Mouse (Mus musculus) C3H10T1/2 (cell line): ENCODE data around the gene Ppt2. TPM values are rescaled to one million over a fixed set of nuclear protein-coding genes. Genes with fewer than 3 reads are reported as not detected.

Experiments
- polyA plus RNA-seq, 2 experiments: library from polyadenylated mRNA; unstranded; fragments of >200 nt; fragmentation: generic; extraction: Trizol; gene quantifications; one replicate each; pipeline ENCODE4 v1.2.1; 2012; ENCODE audit warnings: missing spikeins in 2 of 2

The Ppt2 gene
- polyA plus RNA-seq, result 10 to 100 TPM; 14.7 to 42.5 TPM

GRCm38 (mm10) chr17:34627943-34628643, at the start of gene Ppt2:
Gene Ppt2 (minus strand): TSS chr17:34628510.

DNA sequence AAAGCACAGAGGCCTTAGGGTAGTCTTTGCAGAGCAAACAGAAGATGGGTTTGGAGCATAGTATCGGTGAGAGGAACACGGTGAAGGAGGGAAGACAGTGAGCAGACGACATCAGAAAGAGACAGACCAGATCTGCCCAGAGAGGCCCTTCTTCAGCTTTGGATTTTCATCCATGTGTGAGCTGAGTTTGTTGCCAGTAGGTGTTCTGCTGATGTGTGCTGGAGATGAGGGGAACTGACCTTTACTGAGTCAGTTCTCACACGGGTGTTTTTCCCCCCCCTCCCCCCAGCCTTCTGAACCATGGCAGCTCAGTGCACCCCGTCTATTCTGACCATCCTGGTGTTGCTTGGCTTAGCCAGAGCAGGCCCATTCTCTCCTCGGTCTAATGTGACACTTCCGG, 41.9 kb upstream of the Ppt2 start, which contains the start of gene Tnxb:
Tnxb (plus strand) TSS at position 301 of the 400 bp plus-strand sequence.

DNA sequence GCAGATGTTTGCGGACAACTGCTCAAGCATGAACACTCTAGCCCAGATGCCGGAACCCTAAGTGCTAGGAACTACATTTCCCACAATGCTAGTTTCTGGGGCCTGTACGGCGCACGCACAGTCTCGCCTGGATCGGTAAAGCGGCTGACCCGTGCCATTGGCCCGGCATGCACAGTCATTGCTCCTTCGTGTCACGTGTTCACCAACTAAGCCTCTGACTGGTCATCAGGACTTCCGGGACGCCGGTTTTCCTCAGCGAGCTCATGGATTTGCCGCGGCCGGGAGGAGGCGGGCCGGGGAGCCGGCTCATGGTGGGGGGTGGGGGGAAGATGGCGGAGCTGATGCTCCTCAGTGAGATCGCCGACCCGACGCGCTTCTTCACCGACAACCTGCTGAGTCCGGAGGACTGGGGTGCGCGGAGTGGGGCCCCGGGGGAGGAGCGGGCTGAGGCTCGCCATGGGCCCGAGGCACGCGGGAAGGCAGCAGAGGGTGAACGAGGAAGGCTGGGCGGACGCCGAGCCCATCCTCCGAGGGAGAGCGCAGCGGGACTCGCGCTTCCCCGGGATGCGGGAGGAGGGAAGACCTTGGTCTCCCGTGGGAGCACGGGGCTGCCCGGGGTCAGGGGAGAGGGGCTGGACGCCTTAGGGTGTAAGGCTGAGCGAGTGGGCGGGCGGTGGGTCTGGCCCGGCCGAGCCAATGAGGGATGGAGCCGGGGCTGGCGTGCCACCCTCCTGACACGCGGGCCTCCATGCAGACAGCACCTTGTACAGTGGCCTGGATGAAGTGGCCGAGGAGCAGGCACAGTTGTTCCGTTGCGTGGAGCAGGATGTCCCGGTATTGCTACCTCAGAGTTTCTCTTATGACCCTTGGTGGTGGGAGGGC, 18.8 kb upstream of the Ppt2 start, which contains the start of gene Atf6b:
Atf6b (plus strand) TSS at position 241 of the 882 bp plus-strand sequence.

DNA sequence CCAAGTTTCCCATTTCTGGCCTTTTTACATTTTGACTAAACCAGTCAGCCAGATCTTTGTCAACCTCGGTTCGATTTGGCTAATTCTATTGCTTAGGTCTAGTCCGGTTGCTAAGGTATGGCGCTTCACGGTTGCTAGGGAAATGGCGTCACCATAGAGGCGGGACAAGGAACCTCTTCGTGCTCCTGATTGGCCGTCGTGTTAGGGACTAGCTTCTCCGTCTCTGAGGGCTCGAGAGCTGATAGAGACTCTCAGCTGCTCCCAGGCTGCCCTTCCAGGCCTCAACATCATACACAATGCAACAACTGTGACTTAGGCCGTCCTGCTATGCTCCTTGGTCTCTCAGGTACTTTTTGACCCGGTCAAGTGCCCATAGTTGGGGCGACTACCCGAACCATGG, 16.3 kb upstream of the Ppt2 start, which contains the start of gene Fkbpl:
Fkbpl (plus strand) TSS at position 157 of the 400 bp plus-strand sequence.

DNA sequence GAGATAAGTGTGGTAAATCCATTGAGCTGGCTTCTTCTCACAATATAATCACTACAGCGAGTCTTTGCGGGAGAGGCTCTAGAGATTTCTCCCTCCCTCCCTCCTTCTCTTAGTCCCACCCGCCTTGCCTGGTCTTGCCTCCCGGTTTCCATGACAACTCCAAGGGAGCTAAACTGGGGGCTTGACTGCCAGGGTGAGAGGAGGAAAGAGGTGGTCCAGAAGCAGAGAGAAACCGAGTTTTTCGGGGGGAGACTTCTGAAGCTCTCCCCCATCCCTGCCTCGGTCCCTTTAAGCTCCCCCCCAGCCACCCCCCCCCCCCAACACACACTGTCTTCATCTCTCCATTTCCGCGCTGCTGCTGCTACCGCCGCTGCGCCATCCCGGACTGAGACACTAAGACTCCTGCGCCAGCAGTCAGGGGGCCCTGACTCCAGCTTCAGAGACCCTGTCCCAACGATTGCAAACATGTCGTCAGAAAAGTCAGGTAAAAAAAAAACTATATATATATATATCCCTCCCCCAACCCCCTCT, 976 bp upstream of the Ppt2 start, which contains the start of gene Prrt1:
Prrt1 (plus strand) TSS at position 313 of the 531 bp plus-strand sequence.

GRCm38 (mm10) chr17:34615871-34616270, 12.4 kb downstream of the Ppt2 start, which contains the start of gene Egfl8:
Gene Egfl8 (minus strand): TSS chr17:34615971.

DNA sequence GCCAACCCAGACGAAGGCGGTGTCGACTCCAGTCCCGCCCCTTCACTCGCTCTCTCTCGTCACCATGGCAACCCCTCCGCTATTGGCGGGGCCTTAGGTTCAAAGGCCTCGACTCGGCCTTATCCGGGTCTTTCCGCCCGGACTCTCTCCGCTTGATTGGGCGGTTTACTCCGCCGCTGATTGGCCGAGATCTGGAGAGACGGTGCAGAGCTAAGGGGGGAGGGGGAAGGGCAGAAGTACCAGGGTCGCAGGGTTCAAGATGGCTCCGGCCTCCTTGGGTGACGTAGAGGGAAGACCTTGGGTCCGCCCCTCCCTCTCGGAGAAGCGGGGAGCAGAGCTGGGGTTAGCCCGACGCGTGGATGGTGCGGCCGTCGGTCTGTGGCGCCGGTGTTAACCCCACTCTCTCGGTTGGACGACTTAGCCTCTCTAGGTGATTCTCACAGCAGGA, 24.2 kb downstream of the Ppt2 start, which contains the start of gene Agpat1:
Agpat1 (plus strand) TSS at position 202 of the 448 bp plus-strand sequence.

DNA sequence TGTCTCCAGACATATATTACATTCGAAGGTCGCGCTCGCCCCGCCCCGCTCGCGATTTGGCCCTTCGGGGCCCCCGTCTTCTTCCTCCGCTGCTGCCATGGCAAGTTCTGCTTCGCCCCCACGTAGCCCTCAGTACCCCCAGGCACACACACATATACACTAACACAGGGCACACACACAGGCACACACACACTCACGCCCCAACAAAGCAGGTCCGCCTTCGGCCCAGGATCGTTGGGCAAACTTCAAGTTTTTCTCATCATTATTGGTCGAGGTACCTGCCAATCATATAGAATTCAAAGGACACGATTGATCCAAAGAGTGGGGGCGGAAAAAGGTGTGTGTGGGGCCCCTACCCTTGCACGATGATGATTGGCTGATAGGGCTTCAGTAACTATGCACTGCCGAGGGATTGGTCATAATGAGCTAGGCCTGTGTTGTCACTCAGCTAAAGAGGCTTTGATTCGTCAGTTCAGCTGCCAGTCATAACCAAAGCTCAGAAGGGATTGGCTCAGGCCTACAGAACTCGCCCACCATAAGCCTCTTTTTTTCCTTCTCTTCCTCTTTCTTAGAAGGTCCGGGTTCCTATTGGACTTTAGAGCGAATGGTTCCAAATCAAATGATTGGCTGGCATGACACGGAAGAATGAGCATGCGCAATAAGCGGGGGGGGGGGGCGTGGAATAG, 24.8 kb downstream of the Ppt2 start, which contains the start of gene Rnf5:
Rnf5 (minus strand) TSS at position 316 of the 686 bp plus-strand sequence.

GRCm38 (mm10) chr17:34597566-34598095, 30.7 kb downstream of the Ppt2 start, which contains the start of gene Ager:
Gene Ager (plus strand): TSS chr17:34597862.

GRCm38 (mm10) chr17:34591029-34591993, 37.0 kb downstream of the Ppt2 start, which contains the start of gene Pbx2:
Gene Pbx2 (plus strand): TSS chr17:34591266.

DNA sequence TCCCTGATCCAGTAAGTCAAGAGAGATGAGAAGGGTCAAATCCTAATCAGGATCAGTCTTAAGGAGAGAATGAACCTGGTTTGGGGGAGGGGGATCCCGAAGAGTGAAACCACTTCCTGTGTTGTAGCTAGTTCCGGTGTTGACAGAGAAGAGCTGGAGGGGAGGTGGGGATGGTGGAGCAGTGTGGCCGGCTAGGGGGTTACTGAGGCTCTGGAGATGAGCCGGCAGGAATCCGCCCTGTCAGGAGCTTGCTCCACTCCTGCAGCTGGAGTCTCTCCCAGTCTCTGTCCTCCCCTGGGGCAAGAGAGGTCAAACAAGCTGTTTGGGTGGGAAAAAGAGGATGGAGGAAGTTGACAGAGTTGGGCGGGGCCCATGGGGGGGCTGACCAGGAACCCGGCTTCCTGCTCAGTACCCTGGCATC, 38.6 kb downstream of the Ppt2 start, which contains the start of gene Gpsm3:
Gpsm3 (plus strand) TSS at position 126 of the 421 bp plus-strand sequence.

Other genes starting within 250 kb of the Ppt2 start
- gene BC051142, start 229.7 kb downstream of the Ppt2 start, polyA plus RNA-seq, result not detected
- gene Btnl4, start 151.2 kb downstream of the Ppt2 start, polyA plus RNA-seq, result not detected
- not detected for gene Btnl6, start 111.2 kb downstream of the Ppt2 start, polyA plus RNA-seq
- gene Notch4, start 64.2 kb downstream of the Ppt2 start, polyA plus RNA-seq, result 1 to 10 TPM in 1 of 2 experiments, under 1 TPM in 1; 0.15 to 2.8 TPM
- gene Gpsm3, start 38.7 kb downstream of the Ppt2 start, polyA plus RNA-seq, result under 1 TPM; 0.88 to 0.96 TPM
- 10 to 100 TPM; 15.2 to 41.5 TPM for gene Pbx2, start 37.2 kb downstream of the Ppt2 start, polyA plus RNA-seq
- 1 to 10 TPM in 1 of 2 experiments, under 1 TPM in 1; 0.06 to 1.8 TPM for gene Ager, start 30.6 kb downstream of the Ppt2 start, polyA plus RNA-seq
- 10 to 100 TPM; 23.8 to 60.6 TPM for gene Rnf5, start 24.8 kb downstream of the Ppt2 start, polyA plus RNA-seq
- gene Agpat1, start 24.2 kb downstream of the Ppt2 start, polyA plus RNA-seq, result 10 to 100 TPM; 76.3 to 93.6 TPM
- gene Egfl8, start 12.5 kb downstream of the Ppt2 start, polyA plus RNA-seq, result 1 to 10 TPM in 1 of 2 experiments, under 1 TPM in 1; 0.05 to 1.4 TPM
- under 1 TPM in 1 of 2 experiments, not detected in 1; 0.02 TPM for gene Prrt1, start 1.0 kb upstream of the Ppt2 start, polyA plus RNA-seq
- 10 to 100 TPM; 12.6 to 21.7 TPM for gene Fkbpl, start 16.3 kb upstream of the Ppt2 start, polyA plus RNA-seq
- 10 to 100 TPM; 35.2 to 76.3 TPM for gene Atf6b, start 18.6 kb upstream of the Ppt2 start, polyA plus RNA-seq
- gene Tnxb, start 42.0 kb upstream of the Ppt2 start, polyA plus RNA-seq, result under 1 TPM; 0.04 to 0.46 TPM
- 1 to 10 TPM in 1 of 2 experiments, under 1 TPM in 1; 0.07 to 1.3 TPM for gene C4b, start 115.4 kb upstream of the Ppt2 start, polyA plus RNA-seq
- gene Cyp21a1, start 176.1 kb upstream of the Ppt2 start, polyA plus RNA-seq, result under 1 TPM in 1 of 2 experiments, not detected in 1; 0.09 TPM
- gene Stk19, start 208.4 kb upstream of the Ppt2 start, polyA plus RNA-seq, result 10 to 100 TPM; 38.4 to 44.5 TPM
- gene Dxo, start 208.5 kb upstream of the Ppt2 start, polyA plus RNA-seq, result 10 to 100 TPM; 47.7 to 51.0 TPM
- gene Skiv2l, start 221.7 kb upstream of the Ppt2 start, polyA plus RNA-seq, result 10 to 100 TPM; 19.7 to 48.2 TPM
- 100 to 1,000 TPM in 1 of 2 experiments, 10 to 100 TPM in 1; 65.1 to 134 TPM for gene Nelfe, start 221.9 kb upstream of the Ppt2 start, polyA plus RNA-seq
- 1 to 10 TPM in 1 of 2 experiments, under 1 TPM in 1; 0.09 to 1.2 TPM for gene Cfb, start 234.0 kb upstream of the Ppt2 start, polyA plus RNA-seq